ENCODE assay signal across 15 mouse cellular contexts in the genomic region with DNA sequence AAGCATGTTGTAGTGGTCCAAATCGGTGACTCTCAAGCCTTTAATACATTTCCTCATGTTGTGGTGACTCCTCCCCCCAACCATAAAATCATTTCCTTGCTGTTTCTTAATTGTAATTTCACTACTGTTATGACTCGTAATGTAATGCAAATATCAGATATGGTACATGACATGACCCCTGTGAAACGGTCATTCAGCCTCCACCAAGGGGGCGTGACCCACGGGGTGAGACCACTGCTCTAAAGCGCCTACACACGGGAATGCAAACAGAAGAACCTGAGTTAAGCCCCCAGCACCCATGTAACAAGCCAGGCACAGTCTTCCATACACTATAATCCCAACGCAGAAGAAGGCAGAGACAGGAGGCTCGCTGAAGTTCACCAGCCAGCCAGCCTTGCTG. TPM values are rescaled to one million over a fixed set of nuclear protein-coding genes. Genes with fewer than 3 reads are reported as not detected.
A peak's percentile ranks its signal among the peaks of the same experiment; 100 is the strongest.
DNase-seq lines count a peak whose midpoint lies in the region; ATAC-seq and TF ChIP-seq lines count a peak whose summit lies in the region.
"Had no signal": no experiment of that assay in that cellular context is flagged by ENCODE, and none has a peak within 500 bp of the region (broad histone marks: within the 10 kb centered on the region; RNA-seq: fewer than 3 reads in every experiment).

No protein-coding gene starts in this region.

- H3K36me3 ChIP-seq in heart, embryonic 11.5 days (ENCODE audit: control insufficient read depth, insufficient read depth, low read length), result no peaks in the 10 kb centered on the region
- H3K36me3 ChIP-seq in heart, adult 2 months (ENCODE audit: control insufficient read depth, insufficient read depth, low read length), result no peaks in the 10 kb centered on the region
- no peaks in the 10 kb centered on the region for H3K36me3 ChIP-seq in megakaryocyte, embryonic 14.5 days (replicated peaks; ENCODE audit: low read length)
- no peaks in the 10 kb centered on the region for H3K36me3 ChIP-seq in myocyte (ENCODE audit: control insufficient read depth, insufficient read depth)
- no peaks in the 10 kb centered on the region for H3K36me3 ChIP-seq in forebrain, embryonic 14.5 days (ENCODE audit: control insufficient read depth, insufficient read depth, low read length)
- H3K36me3 ChIP-seq: forebrain, embryonic 15.5 days; midbrain, embryonic 12.5 days; neural tube, embryonic 13.5 days had no signal

- no peak for TF ChIP-seq EP300 in heart, adult 2 months (IDR thresholded peaks at IDR 0.05; ENCODE audit: insufficient read depth, low read depth, low read length)

- no peaks in the 10 kb centered on the region; the same call in 1 of the 2 replicates for H3K79me2 ChIP-seq in heart, adult 2 months (replicated peaks; ENCODE audit: control insufficient read depth, insufficient read depth, low read length)
- H3K79me2 ChIP-seq in myocyte (ENCODE audit: control insufficient read depth, insufficient read depth), result peaks cover 5% of the 10 kb centered on the region

- intact Hi-C loops in heart, adult 2 months (cut with DNase I), result loop anchor here (1.0 to 10.0 kb wide), 2 partner anchors 100 to 169 kb away; no protein-coding TSS in a partner anchor

- TF ChIP-seq CTCF in heart, adult 2 months (IDR thresholded peaks at IDR 0.05), result no peak

- H3K9ac ChIP-seq in heart, embryonic 11.5 days (ENCODE audit: low read depth, low read length), result no peak overlapping the region
- no peak overlapping the region for H3K9ac ChIP-seq in heart, adult 2 months (ENCODE audit: low read depth, low read length)
- no peak overlapping the region for H3K9ac ChIP-seq in forebrain, embryonic 14.5 days (ENCODE audit: low read length)
- H3K9ac ChIP-seq: forebrain, embryonic 15.5 days; hindbrain, embryonic 14.5 days; midbrain, embryonic 12.5 days; neural tube, embryonic 13.5 days had no signal

- no peak overlapping the region for H3ac ChIP-seq in myocyte (ENCODE audit: control insufficient read depth, insufficient read length)

- H3K27ac ChIP-seq in heart, embryonic 11.5 days (ENCODE audit: low read depth, low read length), result no peak overlapping the region
- no peak overlapping the region for H3K27ac ChIP-seq in heart, adult 2 months
- H3K27ac ChIP-seq in forebrain, embryonic 14.5 days (ENCODE audit: low read depth, low read length), result no peak overlapping the region
- H3K27ac ChIP-seq: forebrain, embryonic 15.5 days; hindbrain, embryonic 14.5 days; midbrain, embryonic 12.5 days had no signal

- DNase-seq in heart, adult 2 months, result no peak
- DNase-seq in forebrain, embryonic 14.5 days (ENCODE audit: low spot score), result no peak
- DNase-seq in retina, postnatal 1 day, result no peak

- H3K4me3 ChIP-seq in heart, embryonic 11.5 days (ENCODE audit: low read depth, low read length), result no peak overlapping the region
- H3K4me3 ChIP-seq in heart, adult 2 months, result no peak overlapping the region
- H3K4me3 ChIP-seq in megakaryocyte, embryonic 14.5 days (replicated peaks), result peak overlapping the region; percentile 82
- no peak overlapping the region for H3K4me3 ChIP-seq in myocyte
- H3K4me3 ChIP-seq in forebrain, embryonic 14.5 days (ENCODE audit: low read depth, low read length), result no peak overlapping the region
- H3K4me3 ChIP-seq: forebrain, embryonic 15.5 days; midbrain, embryonic 12.5 days; neural tube, embryonic 13.5 days had no signal

- 60% methylated on average over 9 of the region's 9 CpGs for WGBS in heart, embryonic 11.5 days (ENCODE audit: insufficient replicate concordance)
- WGBS in heart, adult 2 months, result 59% methylated on average over 9 of the region's 9 CpGs
- WGBS in forebrain, embryonic 14.5 days, result 74% methylated on average over 9 of the region's 9 CpGs

- no peak for TF ChIP-seq POLR2A in heart, adult 2 months (IDR thresholded peaks at IDR 0.05; ENCODE audit: insufficient read depth, low read depth, low read length)
- TF ChIP-seq POLR2A in myocyte (IDR thresholded peaks at IDR 0.05; ENCODE audit: insufficient read length, low read depth), result no peak

- H3K9me3 ChIP-seq in heart, embryonic 11.5 days (replicated peaks; ENCODE audit: control insufficient read depth, low read length), result no peaks in the 10 kb centered on the region
- H3K9me3 ChIP-seq in megakaryocyte, embryonic 14.5 days, result peaks cover 3% of the 10 kb centered on the region
- H3K9me3 ChIP-seq in forebrain, embryonic 14.5 days (replicated peaks; ENCODE audit: control insufficient read depth, low read length), result no peaks in the 10 kb centered on the region
- H3K9me3 ChIP-seq: forebrain, embryonic 15.5 days; midbrain, embryonic 12.5 days; neural tube, embryonic 13.5 days had no signal

- H3K4me1 ChIP-seq in heart, embryonic 11.5 days (ENCODE audit: control insufficient read depth, insufficient read depth, low read length), result peaks cover 12% of the 10 kb centered on the region
- peaks cover 14% of the 10 kb centered on the region for H3K4me1 ChIP-seq in heart, adult 2 months (ENCODE audit: control insufficient read depth, insufficient read depth, low read length)
- H3K4me1 ChIP-seq in megakaryocyte, embryonic 14.5 days, result peaks cover 58% of the 10 kb centered on the region
- H3K4me1 ChIP-seq in forebrain, embryonic 14.5 days (ENCODE audit: control insufficient read depth, insufficient read depth, low read length), result peaks cover 9% of the 10 kb centered on the region

- no peaks in the 10 kb centered on the region for H3K27me3 ChIP-seq in heart, embryonic 11.5 days (ENCODE audit: control insufficient read depth, insufficient read depth, low read length)
- H3K27me3 ChIP-seq in heart, adult 2 months (ENCODE audit: control insufficient read depth, insufficient read depth, low read length), result no peaks in the 10 kb centered on the region
- H3K27me3 ChIP-seq in megakaryocyte, embryonic 14.5 days (replicated peaks), result peaks cover 5% of the 10 kb centered on the region
- H3K27me3 ChIP-seq in myocyte (ENCODE audit: control insufficient read depth, insufficient read depth, insufficient read length), result no peaks in the 10 kb centered on the region
- no peaks in the 10 kb centered on the region for H3K27me3 ChIP-seq in forebrain, embryonic 14.5 days (replicated peaks; ENCODE audit: control insufficient read depth, insufficient read depth, low read length)
- H3K27me3 ChIP-seq: forebrain, embryonic 15.5 days; neural tube, embryonic 13.5 days had no signal

- no peak for ATAC-seq in heart, embryonic 11.5 days (replicated peaks; ENCODE audit: insufficient number of reproducible peaks, low FRiP score, low TSS enrichment)
- no peak for ATAC-seq in megakaryocyte, adult 5-6 weeks (ENCODE audit: poor library complexity, severe bottlenecking)
- peak; percentile 33 for ATAC-seq in inflammation-experienced regulatory T-cells, adult 6 months
- no peak for ATAC-seq in forebrain, embryonic 14.5 days

- peak overlapping the region; percentile 50 for H3K4me2 ChIP-seq in heart, embryonic 11.5 days
- peak overlapping the region; percentile 31 for H3K4me2 ChIP-seq in myocyte (ENCODE audit: low read depth)
- H3K4me2 ChIP-seq in forebrain, embryonic 14.5 days (ENCODE audit: low read length), result no peak overlapping the region
- H3K4me2 ChIP-seq: forebrain, embryonic 15.5 days; hindbrain, embryonic 14.5 days; midbrain, embryonic 12.5 days; neural tube, embryonic 13.5 days had no signal

RNA-seq across cellular contexts. Expression of gene Plbd2, which starts 2.4 kb away (rescaled TPM):
- polyA plus RNA-seq in heart, embryonic 11.5 days (2014; fragmentation: Nextera tagmentation; extraction: Ambion mirVana), result 28.7 and 30.0 TPM in 2 replicates
- total RNA-seq in heart, adult 2 months (2021), result 10 to 100 TPM; 39.5 to 47.1 TPM
- polyA plus RNA-seq in heart, adult 2 months (2012; rRNA removed), result 27.7 and 32.1 TPM in 2 replicates
- polyA plus RNA-seq in megakaryocyte, embryonic 14.5 days (2012; ENCODE audit: insufficient read depth, low replicate concordance), result 17.5 and 24.3 TPM in 2 replicates
- 7.8 and 10.5 TPM in 2 replicates for total RNA-seq in megakaryocyte, adult 5-6 weeks (2015)
- total RNA-seq in megakaryocyte, adult 5-6 weeks (2017), result 7.9 and 10.2 TPM in 2 replicates
- polyA plus RNA-seq in inflammation-experienced regulatory T-cells, adult 6 months (2017; shearing (Covaris generic)), result 1 to 10 TPM; 3.2 to 5.7 (median 3.5) TPM
- 75.3 TPM for polyA plus RNA-seq in myocyte (2012; fragmentation: generic; extraction: Trizol)
- 14.8 and 16.2 TPM in 2 replicates for polyA plus RNA-seq in forebrain, embryonic 14.5 days (2014; fragmentation: Nextera tagmentation; extraction: Ambion mirVana)

RNA-seq across cellular contexts. Expression of gene Slc8b1, which starts 5.2 kb away (rescaled TPM):
- 1.6 and 2.1 TPM in 2 replicates for polyA plus RNA-seq in heart, embryonic 11.5 days (2014; fragmentation: Nextera tagmentation; extraction: Ambion mirVana)
- 10 to 100 TPM; 10.0 to 12.2 TPM for total RNA-seq in heart, adult 2 months (2021)
- 13.2 and 16.5 TPM in 2 replicates for polyA plus RNA-seq in heart, adult 2 months (2012; rRNA removed)
- polyA plus RNA-seq in megakaryocyte, embryonic 14.5 days (2012; ENCODE audit: insufficient read depth, low replicate concordance), result 3.0 and 5.3 TPM in 2 replicates
- total RNA-seq in megakaryocyte, adult 5-6 weeks (2015), result 31.7 and 36.8 TPM in 2 replicates
- total RNA-seq in megakaryocyte, adult 5-6 weeks (2017), result 44.1 and 60.5 TPM in 2 replicates
- polyA plus RNA-seq in inflammation-experienced regulatory T-cells, adult 6 months (2017; shearing (Covaris generic)), result 10 to 100 TPM in 1 of 3 experiments, 1 to 10 TPM in 2; 6.1 to 14.5 (median 7.3) TPM
- 19.6 TPM for polyA plus RNA-seq in myocyte (2012; fragmentation: generic; extraction: Trizol)
- polyA plus RNA-seq in forebrain, embryonic 14.5 days (2014; fragmentation: Nextera tagmentation; extraction: Ambion mirVana), result 0.67 and 1.5 TPM in 2 replicates

RNA-seq across cellular contexts. Expression of gene Sds, which starts 29.5 kb away (rescaled TPM):
- polyA plus RNA-seq in heart, embryonic 11.5 days (2014; fragmentation: Nextera tagmentation; extraction: Ambion mirVana), result 0.18 TPM in 1 of 2 replicates, not detected in the other
- 1 to 10 TPM; 1.2 to 3.0 TPM for total RNA-seq in heart, adult 2 months (2021)
- polyA plus RNA-seq in heart, adult 2 months (2012; rRNA removed), result 5.6 and 10.9 TPM in 2 replicates
- polyA plus RNA-seq in megakaryocyte, embryonic 14.5 days (2012; ENCODE audit: insufficient read depth, low replicate concordance), result not detected in 2 replicates
- not detected in 2 replicates for total RNA-seq in megakaryocyte, adult 5-6 weeks (2015)
- total RNA-seq in megakaryocyte, adult 5-6 weeks (2017), result not detected in 2 replicates
- polyA plus RNA-seq in inflammation-experienced regulatory T-cells, adult 6 months (2017; shearing (Covaris generic)), result not detected
- polyA plus RNA-seq in myocyte (2012; fragmentation: generic; extraction: Trizol), result not detected
- polyA plus RNA-seq in forebrain, embryonic 14.5 days (2014; fragmentation: Nextera tagmentation; extraction: Ambion mirVana), result not detected in 2 replicates
- total RNA-seq: gastrocnemius, postnatal 14 days; layer of hippocampus, postnatal 36 days had no signal
- polyA plus RNA-seq: forebrain, embryonic 15.5 days; hindbrain, embryonic 14.5 days; midbrain, embryonic 12.5 days; neural tube, embryonic 13.5 days; stomach, embryonic 14.5 days had no signal

RNA-seq across cellular contexts. Expression of gene Sdsl, which starts 33.2 kb away (rescaled TPM):
- 6.6 and 8.6 TPM in 2 replicates for polyA plus RNA-seq in heart, embryonic 11.5 days (2014; fragmentation: Nextera tagmentation; extraction: Ambion mirVana)
- total RNA-seq in heart, adult 2 months (2021), result 1 to 10 TPM; 8.8 to 9.8 TPM
- polyA plus RNA-seq in heart, adult 2 months (2012; rRNA removed), result 12.6 and 13.5 TPM in 2 replicates
- 1.3 and 5.3 TPM in 2 replicates for polyA plus RNA-seq in megakaryocyte, embryonic 14.5 days (2012; ENCODE audit: insufficient read depth, low replicate concordance)
- 0.49 TPM in 1 of 2 replicates, not detected in the other for total RNA-seq in megakaryocyte, adult 5-6 weeks (2015)
- 0.55 and 0.61 TPM in 2 replicates for total RNA-seq in megakaryocyte, adult 5-6 weeks (2017)
- polyA plus RNA-seq in inflammation-experienced regulatory T-cells, adult 6 months (2017; shearing (Covaris generic)), result not detected
- polyA plus RNA-seq in myocyte (2012; fragmentation: generic; extraction: Trizol), result 1.4 TPM
- polyA plus RNA-seq in forebrain, embryonic 14.5 days (2014; fragmentation: Nextera tagmentation; extraction: Ambion mirVana), result 2.2 and 3.2 TPM in 2 replicates
